Mouse (Mus musculus): Measurements from ENCODE around the gene Cela2a.

Cela2a gene

DNA sequence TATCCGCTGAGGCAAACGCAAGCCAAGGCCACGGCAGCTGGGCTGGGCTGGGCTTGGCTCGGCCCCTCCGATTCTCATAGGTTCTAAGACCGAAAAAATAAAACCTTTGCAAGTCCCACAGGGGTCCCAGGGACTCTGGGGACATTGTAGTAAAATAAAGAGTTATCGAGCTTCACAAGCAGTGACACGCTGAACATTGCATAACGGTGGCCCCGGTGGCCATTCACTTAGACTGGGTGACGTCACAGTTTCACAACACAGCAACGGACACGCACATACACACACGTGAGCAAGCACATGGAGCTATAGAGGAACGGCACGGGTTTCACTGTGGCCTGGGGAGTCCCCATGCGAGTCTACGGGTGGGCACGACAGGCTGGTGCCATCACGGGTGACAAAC, 32.5 kb upstream of the Cela2a start:
- no peak for DNase-seq (ENCODE audit: extremely low read depth, low read depth)

DNA sequence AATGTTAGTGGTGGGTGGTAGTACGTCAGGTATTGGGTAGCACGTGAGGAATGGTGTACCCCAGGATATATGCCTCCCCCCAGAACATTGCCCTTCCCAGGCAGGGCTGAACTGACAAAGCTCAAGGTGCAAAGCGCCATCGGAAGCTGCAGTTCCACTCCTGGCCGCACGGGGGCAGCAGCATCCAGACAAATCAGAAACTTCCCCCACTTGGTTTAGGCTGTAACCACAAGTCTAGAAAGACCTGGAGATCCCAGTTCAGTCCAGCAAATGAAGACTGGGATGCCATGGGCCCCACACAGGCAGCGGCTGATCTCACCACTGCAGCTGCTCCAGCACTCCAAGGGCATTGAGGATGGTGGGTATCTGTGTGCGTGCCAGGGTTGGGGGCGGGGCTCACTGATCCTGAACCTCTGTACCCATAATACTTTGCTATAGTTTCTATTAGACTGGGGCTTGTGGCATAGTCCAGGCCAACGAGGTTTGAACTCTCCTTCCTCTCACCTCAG, 31.5 kb upstream of the Cela2a start:
- DNase-seq (ENCODE audit: extremely low read depth, low read depth) = no peak

DNA sequence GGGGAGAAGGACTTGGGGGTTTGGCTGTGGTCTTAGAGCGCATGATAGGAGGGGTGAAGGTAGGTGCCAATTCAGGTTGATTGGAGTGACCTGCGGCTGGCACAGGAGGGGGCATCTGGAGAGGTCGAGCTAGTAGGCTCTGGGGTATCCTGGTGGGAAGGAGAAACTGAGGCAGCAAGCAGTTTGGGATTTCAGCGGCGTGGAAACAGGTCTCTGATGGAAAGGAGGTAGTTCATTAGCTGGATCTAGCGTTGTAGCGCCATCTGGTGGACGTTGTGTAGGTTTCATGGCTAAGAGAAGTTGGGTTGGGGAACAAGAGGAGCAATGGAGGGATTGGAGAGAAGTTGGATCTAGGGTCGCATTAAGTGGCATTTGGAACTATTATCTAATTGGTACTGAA, 27.5 kb upstream of the Cela2a start:
- no peak for DNase-seq (ENCODE audit: extremely low read depth, low read depth)

DNA sequence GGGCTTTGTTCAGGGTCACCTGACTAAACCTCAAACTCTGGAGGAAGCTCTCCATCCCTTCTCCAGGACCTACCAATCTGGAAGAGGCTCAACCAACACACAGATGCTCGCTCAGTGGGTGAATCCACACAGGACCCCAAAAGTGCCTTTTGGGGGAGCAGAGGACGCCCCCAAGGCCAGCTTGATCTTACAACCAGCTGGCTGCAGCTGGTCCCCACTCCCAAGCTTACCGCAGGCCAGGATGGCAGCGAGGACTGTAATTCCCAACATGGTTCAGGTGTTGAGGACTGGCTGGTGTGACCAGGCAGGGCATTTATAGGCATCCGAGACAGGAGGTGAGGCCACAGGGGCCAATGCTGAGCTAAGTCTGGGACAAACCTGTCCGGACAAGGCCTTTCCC, 20.0 kb upstream of the Cela2a start, which contains the start of gene Ctrc:
Ctrc (minus strand) TSS at position 361 of the 400 bp plus-strand sequence.
- no peak for DNase-seq (ENCODE audit: extremely low read depth, low read depth)

DNA sequence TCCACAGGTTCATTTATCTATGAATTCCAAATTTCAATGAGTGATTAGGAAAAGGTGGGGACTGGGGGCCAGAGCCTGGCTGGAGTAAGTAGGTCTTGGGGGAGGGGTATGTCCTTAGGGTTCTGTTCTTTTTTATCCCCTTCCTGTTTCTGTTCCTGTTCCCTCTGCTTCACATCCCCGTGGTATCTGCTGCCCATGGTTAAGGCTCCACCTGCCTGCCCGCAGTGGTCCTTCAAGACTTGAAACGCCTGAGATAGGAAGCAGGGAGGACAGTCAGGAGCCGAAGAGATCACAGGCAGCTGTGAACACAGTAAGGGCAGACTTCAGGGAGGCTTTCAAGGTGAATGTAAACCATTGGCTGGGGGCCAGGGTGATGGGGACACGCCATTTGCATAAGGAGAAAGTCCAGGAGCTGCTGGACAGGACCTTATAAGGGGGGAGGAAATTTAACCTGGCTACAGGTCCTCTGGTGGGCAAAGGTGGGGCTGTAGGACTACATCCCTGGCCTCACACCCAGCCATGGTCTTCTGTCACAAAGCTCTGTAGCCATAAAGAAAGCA, 8.7 kb upstream of the Cela2a start:
- DNase-seq (ENCODE audit: extremely low read depth, low read depth) = no peak

DNA sequence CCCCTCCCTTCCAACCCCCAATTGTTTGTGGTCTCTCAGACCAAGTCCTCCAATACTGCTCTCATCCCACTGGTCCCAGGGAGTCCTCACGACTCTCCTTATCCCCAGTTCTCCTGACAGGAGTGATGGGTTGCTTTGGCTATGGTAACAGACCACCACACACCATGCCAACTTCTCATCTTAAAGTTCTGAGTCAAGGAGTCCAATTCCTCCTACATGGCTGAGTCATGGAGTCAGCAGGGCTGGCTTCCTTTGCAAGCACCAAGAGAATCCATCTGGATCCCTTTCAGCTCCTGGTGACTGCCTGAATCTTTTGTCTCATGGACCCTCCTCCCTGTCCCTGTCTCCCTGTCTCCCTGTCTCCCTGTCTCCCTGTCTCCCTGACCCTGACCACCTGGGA, 8.0 kb upstream of the Cela2a start:
- DNase-seq (ENCODE audit: extremely low read depth, low read depth) = no peak

DNA sequence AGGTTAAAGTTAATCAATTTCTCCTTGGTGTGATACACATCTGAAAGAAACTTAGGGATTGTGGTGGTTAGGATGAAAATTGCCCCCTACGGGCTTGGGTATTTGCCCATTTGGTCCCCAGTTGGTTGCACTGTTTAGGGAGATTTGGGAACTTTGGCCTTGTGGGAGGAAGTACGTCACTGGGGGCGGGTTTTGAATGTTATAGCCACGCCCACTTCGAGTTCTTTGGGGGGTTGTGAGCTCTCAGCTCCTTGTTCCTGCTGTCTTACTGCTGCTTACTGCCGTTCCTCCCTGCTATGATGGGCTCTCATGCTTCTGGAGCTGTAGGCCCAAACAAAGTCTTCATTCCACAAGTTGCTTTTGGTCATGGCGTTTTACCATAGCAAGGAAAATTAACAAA, 5.4 kb upstream of the Cela2a start:
- DNase-seq (ENCODE audit: extremely low read depth, low read depth) = no peak

DNA sequence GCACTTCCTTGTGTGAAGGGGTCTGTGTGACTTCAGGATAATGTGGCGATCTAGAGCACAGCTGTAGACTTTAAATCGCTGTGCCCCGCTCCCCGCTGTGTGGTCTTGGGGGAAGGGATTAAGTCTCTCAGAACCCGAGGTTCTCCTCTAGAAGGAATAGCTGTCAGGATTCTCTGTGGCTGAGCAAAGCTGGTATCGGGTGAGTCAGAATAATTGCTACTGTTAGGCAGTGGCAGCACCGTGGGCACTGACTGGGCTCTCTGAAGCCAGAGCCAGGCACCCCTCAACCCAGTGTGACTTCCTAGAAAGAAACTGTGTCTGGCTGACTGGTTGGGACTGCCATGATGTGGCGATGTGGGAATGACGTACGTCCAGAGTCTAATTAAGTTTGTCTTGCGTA, 4.4 kb upstream of the Cela2a start:
- DNase-seq (ENCODE audit: extremely low read depth, low read depth) = no peak

DNA sequence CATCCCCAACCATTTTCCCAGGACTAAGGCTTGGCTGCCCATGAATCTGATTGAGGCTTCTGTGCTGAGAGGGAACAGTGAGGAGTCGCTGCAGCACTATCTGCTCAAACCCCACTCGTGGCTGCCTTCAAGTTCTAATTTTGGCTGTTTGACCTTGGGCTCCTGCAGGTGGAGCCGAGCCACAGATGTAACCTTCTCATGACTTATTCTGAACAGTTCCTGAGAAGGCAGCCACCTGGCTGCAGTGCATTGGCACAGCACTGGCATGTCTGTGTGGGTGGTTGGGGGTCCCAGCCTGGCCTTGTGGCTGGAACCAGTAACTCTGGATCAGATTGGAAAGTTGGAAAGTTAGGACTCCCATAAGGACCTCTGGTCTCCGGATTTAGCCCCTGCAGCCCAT, 2.2 kb upstream of the Cela2a start:
- DNase-seq (ENCODE audit: extremely low read depth, low read depth) = no peak

DNA sequence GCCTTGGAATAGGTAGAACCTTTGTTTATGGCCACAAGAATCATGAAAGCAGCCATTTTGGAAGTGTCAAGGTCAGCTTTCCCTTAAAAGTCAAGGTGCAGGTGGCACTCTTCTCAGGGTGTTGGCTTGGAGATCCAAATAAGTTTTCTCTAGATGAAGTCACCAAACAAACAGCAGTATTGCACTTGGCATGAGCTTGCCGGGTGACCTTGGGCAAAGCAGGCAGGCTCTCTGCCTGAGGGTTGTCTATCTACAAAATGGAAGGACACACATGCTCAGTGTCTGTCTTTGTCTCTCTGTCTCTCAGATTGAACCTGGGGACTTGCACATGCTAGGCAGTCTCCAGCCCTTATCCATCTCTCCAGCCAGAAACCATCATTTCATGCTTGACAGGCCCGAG, 1.4 kb upstream of the Cela2a start:
- no peak for DNase-seq (ENCODE audit: extremely low read depth, low read depth)

DNA sequence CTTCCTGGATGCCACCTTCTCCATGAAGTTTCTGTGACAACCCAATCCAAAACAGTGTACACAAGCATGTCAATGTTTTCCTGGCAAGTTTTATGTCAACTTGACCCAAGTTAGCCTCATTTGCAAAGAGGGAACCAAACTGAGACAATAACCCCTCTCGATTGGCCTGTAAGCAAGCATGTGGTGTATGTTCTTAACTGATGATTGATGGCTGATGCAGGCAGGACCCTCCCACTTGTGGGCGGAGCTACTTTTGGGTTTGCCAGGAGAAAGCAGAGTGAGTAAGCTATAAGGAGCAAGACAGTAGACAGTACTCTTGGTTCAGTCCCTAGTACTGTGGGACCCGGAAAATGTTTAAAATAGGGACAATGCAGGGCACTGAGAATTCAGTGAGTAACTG, 3.0 kb downstream of the Cela2a start:
- no peak for DNase-seq (ENCODE audit: extremely low read depth, low read depth)

DNA sequence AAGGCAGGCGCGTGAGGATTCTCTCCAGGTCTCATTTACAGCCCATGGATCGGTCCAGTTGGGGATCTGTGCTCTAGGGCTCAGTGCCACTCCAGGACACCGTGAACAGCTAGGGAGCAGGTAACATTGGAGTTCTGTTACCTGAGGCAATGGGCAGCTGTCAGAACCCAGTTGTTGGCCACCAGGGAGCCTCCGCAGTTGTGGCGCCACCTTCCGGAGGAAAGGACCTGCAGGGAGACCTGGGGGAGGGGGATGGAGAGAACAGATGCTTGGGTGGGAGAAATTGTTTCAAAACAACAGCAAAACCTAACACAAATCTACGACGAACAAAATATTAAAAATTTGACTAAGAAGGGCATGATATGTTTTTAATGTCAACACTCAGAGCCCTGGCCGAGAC, 3.9 kb downstream of the Cela2a start:
- DNase-seq (ENCODE audit: extremely low read depth, low read depth) = no peak

DNA sequence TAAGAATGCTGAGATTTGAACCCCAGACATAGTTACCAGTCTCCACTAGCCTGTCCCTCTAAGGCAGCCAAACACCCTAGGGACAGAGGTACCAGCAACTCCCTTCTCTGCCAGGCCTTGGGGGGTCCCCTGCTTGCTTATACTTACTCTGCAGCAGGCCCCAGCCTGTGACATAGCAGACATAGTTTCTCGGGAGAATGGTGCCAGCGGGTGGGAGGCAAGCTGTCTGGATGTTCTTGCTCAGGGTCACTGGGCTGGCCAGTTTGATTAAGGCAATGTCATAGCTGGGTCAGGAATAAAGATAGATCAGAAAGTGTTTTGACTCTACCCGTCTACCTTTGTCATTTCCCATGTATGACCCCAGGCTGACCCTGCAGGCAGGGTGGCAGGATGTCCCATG, 4.8 kb downstream of the Cela2a start:
- DNase-seq (ENCODE audit: extremely low read depth, low read depth) = no peak

DNA sequence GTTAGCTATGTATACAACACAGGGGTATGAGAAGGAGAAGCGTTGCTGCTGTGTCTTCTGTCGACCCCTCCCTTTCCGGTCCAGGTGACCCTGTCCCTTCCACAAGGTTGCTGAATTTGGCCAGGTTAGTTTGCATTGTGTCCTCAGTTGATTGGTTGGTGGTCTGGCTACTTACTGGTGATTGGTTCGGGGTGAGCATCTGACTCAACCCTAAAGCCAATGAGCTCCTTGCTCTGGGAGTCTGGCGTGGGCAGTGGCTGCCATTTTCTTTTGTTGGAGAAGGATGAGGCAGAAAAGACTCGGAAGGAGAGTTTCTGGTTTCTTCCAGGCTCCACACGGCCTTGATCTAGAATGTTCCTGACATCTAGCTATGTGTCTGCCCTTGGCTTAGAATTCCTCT, 6.6 kb downstream of the Cela2a start:
- no peak for DNase-seq (ENCODE audit: extremely low read depth, low read depth)

DNA sequence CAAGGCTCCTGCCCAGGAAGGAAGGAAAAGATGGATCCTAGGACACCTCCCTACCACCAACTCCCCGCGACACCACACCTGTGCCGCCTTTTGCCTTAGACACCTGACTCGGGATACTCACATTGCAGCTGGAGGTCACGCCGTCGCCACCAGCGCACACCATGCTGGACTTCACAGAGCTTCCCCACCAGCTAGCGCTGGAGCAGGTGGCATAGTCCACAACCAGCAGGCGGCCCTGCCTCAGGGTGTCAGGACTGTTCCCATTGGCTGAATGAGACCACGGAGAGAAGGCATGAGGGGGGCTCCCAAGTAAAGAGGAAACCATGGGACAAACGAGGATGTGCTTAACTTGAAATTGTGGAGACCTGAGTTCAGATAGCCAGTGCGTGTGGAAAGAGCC, 7.1 kb downstream of the Cela2a start:
- DNase-seq (ENCODE audit: extremely low read depth, low read depth) = no peak

DNA sequence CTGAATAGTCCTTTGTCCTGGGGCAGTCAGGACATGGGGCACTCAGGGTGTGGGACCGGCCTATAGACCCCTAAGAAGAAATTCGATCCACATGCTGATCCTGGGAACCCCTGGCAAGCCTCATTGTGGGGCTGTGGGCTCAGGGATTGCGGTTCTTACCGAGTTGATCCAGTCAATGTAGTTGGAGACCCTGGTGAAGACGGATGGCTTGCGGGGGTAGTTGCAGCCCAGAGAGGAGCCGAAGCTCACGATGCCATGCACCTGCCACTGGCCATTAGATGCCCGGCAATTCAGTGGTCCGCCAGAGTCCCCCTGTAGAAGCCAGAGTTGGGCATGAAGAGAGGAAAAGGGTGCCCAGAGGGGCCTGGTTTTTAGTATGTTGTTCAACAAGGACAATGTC, 8.3 kb downstream of the Cela2a start:
- no peak for DNase-seq (ENCODE audit: extremely low read depth, low read depth)

DNA sequence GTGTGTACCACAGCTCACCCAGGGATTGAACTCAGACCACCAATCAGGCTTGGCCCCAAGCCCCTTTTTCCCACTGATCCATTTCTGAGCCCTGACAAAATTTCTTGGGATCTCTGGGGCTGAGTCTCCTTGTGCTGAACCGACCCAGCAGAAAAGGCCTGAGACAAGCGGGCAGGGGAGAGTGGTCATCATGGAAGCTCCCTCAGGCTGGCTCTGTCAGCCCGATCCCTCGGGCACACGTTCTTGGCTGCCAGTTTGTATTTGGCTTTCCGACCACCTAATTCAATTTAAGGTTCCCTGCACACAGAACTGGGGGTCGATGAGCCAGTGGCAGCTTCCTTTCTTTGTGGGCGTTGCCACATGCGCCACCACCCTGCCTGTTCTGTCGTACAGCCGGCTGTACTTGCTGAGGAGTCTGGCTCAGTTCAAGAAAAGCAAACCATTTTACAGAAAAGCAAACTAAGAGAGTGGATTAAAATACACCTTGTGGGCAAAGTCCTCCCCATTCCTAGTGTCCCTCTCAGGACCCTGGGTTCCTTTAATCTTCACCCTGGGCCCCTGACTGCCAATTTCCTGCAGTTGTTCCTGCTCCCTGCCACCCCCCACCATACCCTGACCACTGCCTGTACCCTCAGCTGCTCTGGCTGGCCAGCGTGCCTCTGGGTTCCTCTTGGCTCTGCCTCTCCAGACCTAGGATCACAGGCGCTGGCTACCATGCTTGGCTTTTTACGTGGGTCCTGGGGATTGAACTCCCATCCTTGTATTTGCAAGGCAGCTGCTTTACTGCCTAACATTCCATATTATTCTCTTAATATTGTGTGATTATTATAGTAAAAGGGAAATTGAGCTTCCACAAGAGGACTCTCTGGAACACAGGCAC, 8.9 kb downstream of the Cela2a start:
- DNase-seq (ENCODE audit: extremely low read depth, low read depth) = no peak

DNA sequence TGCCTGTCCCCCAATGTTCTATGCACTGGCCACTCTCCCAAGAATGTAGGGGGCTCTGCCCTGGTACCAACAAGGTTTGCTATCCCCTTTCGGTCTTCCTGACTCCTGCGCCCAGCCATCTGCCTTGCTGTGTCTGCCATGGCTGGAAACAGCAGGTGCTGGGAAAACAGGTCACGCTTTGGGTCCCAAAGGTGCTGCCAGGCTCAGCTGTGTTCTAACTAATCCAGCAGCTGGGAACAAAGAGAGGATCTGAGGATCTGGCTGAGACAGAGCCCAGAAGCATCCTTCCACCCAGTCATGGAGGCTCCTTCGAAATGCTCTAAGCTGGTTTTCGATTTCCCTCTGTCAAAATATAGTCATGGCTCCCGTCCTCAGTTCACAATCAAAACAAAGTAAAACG, 9.7 kb downstream of the Cela2a start:
- DNase-seq (ENCODE audit: extremely low read depth, low read depth) = no peak

DNA sequence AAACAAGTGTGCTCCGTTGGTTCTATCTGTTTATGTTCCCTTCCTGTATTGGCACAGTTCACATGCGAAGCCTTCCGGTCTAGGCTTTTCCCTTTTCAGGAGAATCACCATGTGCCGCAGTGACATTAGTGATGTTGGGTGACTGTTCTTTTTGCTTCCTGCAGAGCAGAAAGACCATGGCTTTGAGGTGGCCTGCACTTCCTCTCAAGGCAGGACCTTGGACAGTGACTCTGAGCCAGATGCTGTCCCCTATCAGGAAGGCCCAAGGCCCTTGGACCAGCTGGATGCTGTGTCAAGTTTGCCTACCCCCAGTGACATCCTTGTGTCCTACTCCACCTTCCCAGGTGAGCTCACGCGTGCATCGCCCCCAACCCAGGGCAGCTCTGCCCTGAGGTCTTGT, 14.6 kb downstream of the Cela2a start:
- DNase-seq (ENCODE audit: extremely low read depth, low read depth) = no peak

DNA sequence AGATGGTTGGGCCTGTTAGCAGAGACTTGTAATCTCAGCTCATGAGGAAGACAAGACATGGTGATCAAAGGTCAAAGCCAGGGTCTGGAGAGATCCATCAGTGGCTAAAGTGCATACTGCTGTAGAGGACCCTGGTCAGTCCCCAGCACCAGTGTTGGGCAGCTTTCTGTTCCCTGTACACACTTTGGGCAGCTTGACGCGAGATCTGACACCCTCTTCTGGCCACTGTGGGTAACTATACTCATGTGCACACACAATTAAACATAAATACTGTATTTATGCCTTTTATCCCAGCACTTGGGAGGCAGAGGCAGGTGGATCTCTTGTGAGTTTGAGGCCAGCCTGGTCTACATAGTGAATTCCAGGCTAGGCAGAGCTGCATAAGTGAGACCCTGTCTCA, 15.0 kb downstream of the Cela2a start:
- DNase-seq (ENCODE audit: extremely low read depth, low read depth) = no peak

DNA sequence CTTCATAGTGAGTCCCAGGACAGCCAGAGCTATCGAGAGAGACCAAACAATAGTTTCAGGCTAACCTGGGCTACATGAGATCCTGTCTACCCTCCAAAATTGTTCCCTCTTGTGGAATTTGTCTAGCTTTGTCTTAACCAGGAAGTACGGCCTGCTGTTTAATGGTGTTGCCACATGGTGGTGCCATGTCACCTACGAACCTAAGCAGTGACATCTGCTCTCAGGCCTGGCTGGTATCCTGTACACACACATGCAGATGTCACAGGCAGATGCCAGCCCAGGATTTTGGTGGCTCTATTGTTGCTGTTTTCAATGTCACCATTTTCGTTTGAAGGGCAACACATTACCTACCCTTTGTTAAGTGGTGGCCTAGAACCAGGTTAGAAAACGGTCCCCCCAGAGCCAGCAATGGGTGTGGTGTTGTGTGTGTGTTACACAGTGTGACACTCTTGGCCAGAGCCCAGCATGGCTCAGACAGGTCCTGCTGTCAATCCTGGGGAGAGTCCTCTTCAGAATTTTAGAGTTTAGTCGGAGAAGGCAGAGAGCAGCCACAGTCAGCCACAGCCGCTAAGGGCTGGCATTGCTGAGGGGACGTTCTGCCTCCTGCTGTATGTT, 16.0 kb downstream of the Cela2a start:
- DNase-seq (ENCODE audit: extremely low read depth, low read depth) = peak; percentile 56

DNA sequence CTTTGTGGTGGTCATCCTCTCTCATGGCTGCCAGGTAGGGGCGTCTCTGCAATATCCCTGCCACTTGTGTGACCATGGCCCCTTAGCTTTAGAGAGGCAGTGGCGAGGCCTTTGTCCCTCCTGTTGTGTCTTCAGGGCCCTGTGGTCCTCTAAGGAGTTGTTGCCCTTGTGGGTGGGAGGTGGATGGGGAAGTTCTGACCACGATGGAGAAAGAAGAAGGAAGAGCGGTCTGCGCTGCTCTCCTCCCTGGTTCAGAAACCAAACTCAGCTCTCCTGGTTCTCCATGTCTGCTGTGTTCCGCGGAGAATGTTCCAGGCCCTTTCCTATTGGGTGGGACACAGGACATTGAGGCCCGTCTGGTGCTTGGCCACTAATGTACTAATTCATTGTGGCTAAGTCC, 20.1 kb downstream of the Cela2a start:
- no peak for DNase-seq (ENCODE audit: extremely low read depth, low read depth)

DNA sequence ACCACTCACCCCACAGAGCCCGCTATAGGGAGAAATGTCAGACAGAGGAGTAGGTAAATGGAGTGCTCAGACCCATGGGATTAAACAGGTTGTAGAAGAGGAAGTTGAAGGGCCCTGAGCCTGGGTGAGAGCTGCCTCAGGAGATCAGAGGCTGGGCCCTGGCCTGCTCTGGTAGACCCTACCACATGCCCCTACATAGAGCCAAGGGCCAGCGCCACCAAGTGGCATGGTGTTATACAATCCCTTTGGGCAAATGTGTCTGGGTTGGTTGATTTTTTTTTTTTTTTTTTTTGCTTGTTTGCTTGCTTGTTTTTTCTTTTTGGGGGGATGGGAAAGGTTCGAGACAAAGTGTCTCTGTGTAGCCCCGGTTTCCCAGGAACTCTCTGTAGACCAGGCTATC, 21.9 kb downstream of the Cela2a start:
- DNase-seq (ENCODE audit: extremely low read depth, low read depth) = no peak

All from MEL-GATA-1-ER (cell line).